Mouse (Mus musculus): ENCODE measurements around the gene Gm5136.

DNA sequence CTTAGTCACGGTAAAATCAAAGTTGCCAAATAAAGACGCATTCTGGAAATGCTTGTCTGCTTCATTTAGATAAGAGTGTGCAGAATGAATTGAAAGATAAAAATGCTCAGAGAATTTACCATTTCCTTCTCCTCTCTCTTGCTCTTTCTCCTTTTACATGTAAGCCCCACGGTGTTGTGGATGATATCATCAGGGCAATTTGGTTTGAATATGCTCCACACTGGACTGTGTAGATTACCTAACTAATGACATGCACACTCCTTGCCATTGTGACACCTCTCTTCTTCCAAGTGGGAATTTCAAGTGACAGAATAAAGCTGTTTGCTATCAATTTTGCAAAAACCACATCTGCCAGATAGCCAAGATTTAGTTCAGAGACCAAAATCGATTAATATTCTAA is 13.3 kb downstream of the Gm5136 start:
- no peak for TF ChIP-seq CTCF (IDR thresholded peaks at IDR 0.05; ENCODE audit: control insufficient read depth, insufficient read depth, insufficient replicate concordance, low read depth, low read length)
- no peak for TF ChIP-seq POLR2A (IDR thresholded peaks at IDR 0.05; ENCODE audit: control insufficient read depth, low read depth, low read length)
